Mouse (Mus musculus) cerebellum, adult 9-11 months (tissue): Measurements from ENCODE around the gene Eid1.
A peak's percentile ranks its signal among the peaks of the same experiment; 100 is the strongest.

ENCODE experiments used
- DNase-seq: peaks from one replicate; pipeline ENCODE4 v3.0.0; 2022

Eid1 gene

DNA sequence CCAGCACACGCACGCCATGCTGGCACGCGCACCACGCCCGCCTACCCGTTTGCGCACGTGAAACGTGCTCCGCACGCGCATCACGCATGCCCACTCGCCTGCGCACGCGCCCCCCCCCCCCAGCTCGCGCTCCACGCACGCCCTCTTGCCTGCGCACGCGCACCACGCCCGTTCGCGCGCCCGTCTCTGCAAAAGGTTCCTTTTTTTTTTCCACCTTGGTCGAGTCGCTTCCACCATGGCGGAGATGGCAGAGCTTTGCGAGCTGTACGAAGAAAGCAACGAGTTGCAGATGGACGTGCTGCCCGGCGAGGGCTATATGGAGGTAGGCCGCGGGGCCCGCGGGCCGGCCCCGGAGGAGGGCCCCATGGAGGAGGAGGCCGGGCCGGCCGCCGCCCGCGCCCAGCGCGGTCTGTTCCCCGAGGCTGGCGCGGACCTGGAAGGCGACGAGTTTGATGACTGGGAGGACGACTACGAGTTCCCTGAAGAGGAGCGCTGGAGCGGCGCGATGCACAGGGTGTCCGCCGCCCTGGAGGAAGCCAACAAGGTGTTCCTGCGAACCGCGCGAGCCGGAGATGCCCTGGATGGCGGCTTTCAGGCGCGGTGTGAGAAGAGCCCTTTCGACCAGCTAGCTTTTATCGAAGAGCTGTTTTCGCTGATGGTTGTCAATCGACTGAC is at the start of gene Eid1:
Gene Eid1 (plus strand): TSS at position 139 of the 675 bp plus-strand sequence.
- DNase-seq = peak; percentile 90

DNA sequence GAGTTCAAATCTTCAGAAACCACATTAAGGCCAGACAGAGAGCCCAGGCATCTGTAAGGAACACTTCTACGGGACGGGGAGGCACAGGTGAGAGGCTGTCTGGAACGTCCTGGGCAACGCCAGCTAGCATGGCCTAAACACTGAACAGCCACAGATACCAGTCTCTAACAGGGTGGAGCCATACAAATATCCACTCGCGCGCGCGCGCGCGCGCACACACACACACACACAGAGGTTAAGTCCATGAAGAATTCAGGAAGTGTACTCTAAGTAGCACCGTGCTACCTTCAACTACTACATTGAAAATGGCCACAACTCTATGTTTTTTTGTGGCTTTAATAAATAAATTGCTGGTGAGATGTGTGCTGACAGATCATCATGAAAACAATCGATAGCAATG is 49.7 kb upstream of the Eid1 start:
- no peak for DNase-seq

DNA sequence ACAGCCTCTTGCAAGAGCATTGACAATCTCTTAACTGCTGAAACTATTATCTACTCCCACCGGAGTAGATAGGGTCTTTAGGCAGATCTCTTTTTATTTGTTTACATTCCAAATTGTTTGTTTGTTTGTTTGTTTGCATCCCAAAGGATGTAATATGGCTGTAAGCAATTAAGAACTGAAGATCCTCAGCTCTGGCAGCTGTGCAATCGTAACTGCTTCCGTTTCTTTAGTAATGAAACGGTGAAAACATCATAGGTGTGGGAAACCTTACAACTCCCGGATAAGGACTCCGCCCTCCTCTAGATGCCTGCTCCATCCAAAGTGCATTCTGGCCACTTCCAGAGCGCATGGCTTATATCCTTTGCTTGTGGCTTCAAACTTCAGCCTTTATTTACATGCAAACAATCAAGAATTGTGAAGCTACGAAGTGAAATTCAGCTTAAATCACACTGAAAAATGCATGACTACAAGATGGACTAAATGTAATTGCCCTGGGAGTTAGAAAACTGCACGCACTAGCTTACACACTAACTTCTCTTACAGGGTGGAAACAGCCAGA is 48.7 kb upstream of the Eid1 start:
- no peak for DNase-seq

DNA sequence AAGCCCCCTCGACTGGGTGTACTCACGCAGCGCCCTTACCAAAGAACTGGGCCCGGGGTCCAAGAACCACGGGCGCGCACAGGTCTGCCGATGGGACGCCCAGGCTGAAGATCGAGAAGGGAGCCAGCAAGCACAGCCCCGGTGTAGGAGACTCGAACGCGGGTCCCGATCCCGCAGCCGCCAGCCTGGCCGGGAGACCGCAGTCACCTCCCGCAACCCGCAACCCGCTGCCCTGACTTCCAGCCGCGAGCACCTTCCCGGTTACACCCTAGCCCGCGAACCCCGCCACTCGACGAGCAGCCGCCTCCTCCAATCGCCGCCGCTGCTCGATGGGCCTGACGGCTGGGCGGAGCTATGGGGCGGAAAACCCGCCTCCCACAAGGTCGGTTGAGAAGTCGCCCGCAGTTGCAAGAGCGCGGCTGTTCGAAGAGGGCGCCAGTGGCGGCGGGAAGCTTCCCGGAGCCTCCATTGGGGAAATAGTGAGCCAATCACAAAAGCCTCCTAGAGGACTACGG is 48.0 kb upstream of the Eid1 start, which contains the start of gene Cep152:
Gene Cep152 (minus strand): TSS at position 277 of the 515 bp plus-strand sequence.
- DNase-seq = peak; percentile 98

DNA sequence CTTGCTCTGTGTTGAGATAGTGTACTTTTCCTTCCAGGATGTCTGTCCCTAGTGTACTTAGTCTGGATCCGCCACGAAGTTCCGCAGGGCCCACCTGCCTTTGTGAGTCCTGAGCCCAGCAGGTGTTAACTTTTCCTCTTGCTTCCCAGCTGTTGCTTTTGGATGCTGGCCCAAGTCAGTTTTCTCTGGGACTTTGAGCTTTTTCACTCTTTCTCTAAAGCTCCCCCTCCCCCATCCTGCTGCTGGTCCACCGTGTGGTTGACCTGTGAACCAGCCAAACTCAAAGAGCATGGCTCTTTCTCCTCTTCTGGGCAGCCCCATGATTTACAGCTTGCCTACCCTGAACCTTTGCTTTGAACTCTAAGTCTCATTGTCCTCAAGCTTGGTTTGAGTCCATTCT is 46.4 kb upstream of the Eid1 start:
- peak; percentile 21 for DNase-seq

DNA sequence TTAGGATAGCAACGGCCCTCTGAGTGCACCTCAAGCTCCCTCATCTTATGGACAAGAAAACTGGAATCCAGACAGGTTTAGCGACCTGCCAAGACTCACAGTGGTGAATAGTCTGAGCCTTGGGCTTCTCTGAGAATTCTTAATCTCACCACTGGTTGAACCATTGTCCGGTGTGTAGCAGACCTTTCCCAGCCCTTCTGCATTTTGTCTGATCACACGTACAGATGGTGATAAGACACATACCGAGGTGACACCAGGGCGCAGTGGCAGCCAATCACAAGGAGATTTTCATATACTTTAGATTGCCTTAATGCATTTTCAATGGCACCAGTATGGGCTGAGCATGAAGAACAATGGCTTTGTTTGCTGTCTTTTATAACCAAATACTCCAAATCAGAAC is 44.4 kb upstream of the Eid1 start:
- no peak for DNase-seq

DNA sequence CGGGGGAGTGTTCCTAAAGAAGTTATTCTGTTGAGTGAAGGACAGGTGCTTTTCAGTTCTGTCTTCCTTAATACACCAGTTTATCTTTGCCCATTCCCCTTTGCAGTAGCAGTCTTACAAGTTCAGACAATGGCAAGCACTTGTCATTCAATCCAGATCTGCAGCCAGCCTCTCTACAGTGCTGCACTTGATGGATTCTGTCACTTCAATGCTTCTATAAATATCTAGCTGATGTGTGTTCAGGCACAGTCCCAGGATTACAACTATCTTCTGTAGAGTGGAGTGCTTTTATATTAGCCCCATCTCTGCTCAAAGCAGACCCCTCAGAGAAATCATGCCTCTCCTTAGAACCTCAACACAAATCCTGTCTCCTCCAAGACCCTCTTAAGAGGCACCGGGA is 42.9 kb upstream of the Eid1 start:
- no peak for DNase-seq

DNA sequence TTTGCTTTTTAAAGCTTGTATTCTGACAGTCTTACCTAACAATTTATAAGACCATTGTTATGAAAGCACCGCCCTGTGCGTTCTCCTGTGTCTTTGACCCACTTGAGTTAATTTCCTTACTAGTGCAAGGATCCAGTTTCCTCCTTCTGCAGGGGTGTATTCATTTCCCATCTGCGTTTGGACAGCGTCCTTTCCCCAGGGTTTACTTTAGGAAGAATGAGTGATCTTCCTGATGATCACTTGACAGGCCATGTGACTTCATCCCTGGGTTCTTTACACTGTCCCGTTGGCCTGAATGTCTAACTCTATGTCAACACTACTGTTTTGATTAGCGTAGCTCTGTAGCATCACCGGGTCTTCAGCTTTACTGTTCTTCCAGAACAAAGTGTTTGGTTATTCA is 35.6 kb upstream of the Eid1 start:
- DNase-seq = no peak

DNA sequence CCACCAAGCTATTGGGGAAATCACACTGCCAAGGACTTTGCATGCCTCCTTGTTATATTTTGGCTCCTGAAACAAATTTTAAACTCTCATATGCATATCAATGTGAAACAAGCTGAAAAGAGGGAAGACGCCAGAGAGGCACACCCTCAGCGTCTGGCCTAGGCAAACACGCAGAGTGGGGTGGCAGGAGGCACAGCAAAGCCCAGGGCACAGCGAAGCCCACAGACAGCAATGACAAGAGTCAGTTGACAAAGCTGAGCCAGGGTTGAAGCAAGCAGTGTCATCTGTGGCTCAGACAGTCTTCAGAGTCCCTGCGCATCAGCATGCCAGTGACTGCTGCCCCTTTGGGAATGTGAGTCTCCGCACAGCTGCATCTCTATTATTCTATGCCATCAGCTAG is 28.0 kb upstream of the Eid1 start:
- DNase-seq = no peak

DNA sequence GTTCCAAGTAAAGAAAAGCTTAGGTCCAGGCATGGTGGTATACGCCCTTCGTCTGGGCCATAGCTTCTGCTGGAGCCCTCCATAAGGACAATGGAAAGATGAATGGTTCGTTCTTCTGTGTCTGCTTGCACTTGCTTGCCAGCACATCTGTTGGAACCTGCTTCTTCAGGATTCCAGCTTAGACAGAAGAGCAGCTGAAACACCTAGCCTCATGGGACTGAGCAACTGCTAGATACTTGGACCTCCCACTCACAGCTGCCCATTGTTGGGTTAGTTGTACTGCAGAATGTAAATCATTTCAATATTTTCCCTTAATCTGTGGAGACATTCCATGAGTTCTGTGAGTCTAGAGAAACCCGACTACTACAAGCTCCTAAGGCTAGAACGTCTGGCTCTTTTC is 22.9 kb upstream of the Eid1 start:
- no peak for DNase-seq

DNA sequence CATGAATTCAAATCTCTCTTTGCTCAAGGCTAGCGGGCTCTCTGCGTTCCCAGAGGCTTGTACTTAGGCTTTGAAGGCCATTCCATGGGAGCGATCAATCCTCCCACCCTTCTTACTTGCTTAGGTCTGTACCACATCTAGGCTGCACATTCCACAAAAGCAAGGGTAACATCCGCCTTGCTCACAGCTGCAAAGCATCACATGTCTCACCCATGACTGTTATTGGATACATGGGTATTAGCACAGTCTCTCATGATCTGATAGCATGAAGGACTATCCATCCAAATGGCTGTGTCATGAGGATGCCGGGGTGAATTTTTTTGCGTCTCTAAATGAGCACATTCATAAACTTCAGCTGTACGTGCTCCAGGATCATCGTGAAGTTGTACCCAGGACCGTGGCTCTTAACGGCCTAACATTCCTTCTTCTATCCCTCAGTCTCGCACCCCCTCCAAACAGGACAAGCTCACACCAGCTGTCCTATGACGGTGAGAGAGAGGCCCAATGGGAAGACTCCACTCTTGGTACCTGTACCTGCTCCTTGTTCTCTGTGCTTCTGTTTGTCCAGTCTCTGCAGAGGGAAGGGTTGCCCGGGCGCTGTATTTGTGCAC is 22.0 kb upstream of the Eid1 start:
- no peak for DNase-seq

DNA sequence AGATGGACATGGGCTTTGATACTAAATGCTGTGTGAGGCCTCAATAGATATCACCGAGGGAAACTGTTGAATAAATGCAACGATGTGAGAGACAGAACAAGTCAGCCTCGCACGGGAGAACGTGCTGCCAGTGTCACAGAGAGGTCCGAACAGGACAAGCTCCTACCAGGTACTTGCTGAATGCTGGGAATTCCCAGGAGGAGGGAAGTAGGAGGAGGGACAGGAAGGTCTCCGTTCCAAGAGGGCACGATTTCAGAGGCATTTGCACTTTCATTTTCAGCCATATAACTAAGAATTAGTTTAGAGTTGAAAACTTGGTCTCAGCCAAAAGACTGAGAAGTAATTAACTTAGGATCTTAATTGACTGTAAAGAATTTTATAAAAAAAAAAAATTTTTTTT is 21.3 kb upstream of the Eid1 start:
- no peak for DNase-seq

DNA sequence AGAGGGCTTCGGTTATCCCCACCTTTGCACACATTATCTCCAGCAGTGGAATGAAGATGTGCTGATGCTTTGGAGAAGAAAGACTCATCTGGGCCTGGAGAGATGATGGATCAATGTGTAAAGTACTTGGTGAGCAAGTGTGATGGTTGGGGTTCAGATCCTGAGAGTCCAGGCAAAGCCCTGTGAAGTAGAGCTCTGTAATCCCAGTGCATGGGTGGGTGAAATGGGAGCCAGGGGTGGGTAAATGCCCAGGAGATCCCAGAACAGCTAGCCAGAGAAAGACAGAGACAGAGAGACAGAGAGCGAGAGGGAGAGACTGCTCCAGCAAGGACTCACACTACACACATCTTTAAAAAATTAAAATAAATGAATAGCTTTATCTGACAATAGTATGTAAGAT is 19.6 kb upstream of the Eid1 start:
- DNase-seq = no peak

DNA sequence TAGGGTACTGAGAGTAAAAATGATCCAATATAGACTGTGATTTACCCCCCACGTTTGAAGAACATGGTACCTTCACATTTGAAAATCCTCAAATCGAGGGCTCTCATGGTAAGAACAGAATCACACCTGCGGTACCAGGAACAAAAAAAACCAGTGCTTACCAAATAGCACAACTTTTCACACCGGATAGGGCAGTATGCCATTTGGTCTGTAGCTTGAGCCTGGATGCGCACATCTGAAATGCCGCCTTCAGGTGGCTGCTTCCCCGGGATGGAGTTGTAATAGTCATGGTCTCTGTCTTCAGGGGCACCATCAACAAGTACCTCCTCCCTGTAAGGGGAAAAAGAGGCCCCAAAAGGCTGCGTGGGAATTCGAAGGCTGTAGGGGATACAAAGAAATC is 17.5 kb upstream of the Eid1 start:
- no peak for DNase-seq

DNA sequence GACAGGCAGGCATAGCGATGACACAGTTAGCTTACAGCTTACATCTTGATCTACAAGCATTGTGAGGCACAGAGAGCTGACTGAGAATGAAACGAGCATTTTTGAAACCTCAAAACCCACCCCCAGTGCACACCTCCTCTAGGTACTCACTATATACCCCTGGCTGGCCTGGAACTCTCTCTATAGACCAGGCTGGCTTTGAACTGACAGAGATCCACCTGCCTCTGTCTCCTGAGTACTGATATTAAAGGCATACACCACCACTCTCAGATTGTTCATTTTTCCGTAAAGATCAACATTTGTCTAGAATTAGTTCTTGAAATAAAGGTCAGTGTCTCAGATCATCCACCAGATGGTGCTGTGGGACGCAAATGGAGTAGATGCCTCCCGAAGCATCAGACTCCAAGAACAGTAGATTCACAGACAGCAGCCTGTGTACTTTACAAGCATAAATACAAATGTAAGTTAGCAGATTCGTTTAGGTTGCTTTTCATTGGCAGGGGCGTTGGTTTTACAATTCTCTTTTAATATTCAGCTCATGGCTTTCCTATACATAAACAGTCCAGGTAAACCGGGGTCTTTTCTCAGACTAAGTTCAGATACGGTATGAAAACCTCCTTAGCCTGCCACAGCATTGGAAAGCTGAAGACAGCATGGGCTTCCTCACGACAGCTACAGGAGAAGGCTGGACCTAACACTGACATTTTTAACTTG is 12.9 kb upstream of the Eid1 start:
- peak; percentile 69 for DNase-seq

DNA sequence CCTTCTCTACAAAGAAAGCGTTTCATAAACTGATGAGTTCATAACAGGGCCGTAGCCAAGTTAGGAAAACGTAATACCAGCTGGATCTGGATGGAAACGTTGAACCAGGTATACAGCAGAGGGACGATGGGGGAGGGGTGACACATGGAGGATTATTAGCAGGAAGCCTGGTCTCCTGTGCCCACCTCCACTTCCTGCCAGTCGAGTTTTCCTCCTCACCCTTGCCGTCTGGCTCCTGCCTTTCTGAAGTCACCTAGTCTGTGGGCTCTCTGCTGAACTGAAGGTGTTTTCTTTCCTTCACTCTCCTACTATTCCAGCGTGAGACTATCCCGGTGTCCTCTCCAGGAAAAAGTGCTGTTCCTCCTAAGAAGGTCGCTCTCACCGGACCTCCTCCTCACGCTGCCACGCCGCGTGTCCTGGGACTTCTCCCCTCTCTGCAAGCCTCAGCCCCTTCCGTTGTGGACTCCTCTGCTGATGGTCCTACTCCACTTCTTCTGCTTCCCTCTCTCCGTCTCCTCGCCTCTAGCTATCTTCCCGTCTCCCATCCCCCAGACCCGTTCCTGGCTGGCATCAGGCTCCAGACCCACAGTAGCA is 12.3 kb upstream of the Eid1 start:
- peak; percentile 12 for DNase-seq

DNA sequence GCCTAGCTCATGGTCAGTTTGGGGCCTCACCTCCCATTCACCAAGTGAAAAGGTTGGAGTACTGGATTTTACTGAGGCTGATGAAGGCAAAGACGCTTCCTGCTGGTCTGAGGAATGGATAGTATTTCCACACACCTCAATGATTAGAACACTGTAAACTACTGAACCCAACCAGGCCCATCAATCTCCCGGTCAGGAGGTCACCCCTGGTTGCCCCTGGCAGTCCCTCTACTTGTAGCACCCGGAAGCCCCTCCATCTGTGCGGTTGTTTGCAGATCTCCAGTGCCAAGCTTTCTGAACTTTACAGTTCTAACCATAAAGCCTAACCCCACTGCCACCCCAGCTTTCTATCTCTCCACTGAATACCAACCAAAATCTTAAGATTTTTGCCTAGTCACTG is 11.7 kb upstream of the Eid1 start:
- DNase-seq = no peak

DNA sequence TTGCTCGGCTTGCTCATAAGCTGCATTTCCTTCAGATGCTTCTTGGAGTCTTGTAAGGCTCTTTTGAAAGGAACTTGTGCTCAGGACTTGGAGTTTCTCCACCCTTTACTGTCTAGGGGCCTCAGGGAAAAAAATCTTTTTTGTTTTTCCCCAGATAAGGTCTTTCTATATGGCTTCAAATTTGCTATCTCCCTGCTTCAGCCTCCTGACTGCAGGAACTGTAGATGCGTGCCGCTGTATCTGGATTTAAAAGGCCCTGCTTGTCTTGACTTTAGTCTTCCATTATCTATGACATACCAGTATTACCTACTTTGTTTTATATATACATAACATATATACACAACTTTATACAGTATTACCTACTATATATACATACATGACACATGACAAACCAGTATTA is 10.4 kb upstream of the Eid1 start:
- no peak for DNase-seq

DNA sequence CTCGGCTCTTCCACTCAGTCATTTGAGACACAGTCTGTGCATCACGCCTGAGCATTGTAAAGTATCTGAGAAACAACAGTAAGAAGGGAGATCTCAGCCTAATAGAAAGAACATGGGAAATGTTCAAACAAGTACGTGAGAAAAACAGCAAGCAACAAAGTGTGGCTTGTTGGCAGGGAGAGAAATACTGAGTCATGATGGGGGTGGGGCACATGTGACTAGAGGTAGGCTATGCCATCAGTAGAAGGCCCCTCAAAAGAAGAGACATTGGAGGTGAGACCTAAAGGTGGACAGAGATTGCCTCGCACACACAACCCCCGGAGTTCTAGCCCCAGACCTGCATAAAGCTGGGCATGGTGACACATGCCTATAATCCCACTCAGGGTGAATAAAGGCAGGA is 7.7 kb upstream of the Eid1 start:
- DNase-seq = no peak

DNA sequence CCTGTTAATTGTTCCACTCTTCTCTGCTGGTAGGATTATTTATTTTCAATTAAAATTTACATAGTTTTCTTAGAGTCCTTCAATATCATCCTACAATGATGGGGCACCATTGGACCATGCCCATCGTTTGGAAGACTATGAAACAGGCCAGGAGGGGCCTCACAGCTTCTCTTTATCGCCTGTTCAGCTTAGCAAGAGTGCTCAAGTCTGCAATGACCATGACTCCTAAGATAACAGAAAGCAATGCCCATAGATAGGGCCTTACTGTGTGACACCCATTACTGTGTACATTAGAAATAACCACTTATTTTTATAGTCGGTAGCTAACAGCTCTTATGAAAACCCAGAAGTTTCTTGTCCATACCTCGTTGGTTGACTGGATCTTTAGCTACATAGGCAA is 7.0 kb upstream of the Eid1 start:
- DNase-seq = no peak

DNA sequence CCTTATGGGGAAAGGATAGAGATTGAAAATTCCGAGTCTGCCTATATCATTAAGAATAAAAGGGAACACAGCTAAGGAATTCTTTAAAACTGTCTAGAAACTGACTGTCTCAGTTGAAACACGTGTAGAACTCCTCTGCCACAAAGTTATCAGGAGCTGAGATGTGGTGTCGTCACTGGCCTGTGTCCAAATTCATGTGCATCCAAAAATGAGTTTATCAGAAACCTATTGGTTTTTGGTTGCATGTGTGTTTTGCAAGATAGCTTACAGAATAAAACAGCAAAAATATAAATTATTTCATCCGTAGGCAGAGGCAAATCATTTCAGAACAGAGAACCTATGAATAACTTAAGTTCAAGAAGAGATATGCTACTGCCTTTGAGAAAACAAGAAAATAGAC is 6.2 kb upstream of the Eid1 start:
- DNase-seq = no peak

DNA sequence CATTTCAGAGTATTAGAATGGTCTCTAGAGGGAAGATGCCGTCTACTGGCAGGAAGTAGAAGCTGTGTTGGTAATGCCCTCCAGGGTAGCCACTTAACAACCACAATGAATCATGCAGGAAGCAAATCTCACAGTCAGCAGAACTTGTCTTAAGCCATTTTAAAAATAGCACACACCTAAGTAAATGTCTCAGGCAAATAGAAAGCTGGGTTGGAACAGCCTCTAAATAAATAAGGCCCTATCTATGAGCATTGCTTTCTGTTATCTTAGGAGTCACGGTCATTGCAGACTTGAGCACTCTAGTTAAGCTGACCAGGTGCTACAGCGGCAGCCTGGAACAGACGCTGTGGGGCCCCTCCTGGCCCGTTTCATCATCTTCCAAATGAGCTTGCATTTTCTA is 5.7 kb upstream of the Eid1 start:
- no peak for DNase-seq

DNA sequence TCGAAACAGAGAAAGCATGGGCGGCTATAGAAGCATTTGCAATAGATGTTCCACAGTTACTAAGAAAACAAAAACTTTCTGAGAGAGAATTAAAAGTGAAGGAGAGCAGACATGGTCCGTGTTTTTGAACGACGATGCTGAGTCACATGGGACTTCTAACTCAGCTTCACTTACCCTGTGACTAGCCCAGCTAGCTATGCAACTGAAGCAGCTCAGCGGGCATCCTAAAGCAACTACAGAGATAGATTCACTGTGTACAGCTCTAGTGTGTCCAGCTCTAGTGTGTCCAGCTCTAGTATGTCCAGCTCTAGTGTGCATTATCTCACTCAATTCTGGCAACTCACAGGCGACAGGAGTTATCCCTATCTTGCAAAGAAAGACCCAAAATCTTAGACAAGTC is 5.2 kb upstream of the Eid1 start:
- DNase-seq = no peak

DNA sequence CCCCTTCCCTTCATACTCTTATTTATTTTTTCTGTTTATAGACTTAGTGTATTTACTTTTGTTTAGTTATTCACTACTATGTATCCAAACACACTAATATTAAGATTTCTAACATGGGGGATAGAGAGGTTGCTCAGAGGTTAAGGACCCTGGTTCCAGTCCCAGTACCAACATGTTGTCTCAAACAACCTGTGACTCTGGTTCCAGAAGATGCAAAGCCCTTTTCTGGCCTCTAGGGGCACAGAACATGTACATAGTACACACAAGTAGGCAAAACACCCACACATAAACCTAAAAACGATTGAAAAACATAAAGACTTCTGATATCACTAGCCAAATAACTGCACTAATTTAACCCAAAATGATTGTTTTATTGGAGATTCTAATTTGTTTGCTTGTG is 2.0 kb upstream of the Eid1 start:
- no peak for DNase-seq
